17 mouse cellular contexts compared by ENCODE assay signal in the genomic region with DNA sequence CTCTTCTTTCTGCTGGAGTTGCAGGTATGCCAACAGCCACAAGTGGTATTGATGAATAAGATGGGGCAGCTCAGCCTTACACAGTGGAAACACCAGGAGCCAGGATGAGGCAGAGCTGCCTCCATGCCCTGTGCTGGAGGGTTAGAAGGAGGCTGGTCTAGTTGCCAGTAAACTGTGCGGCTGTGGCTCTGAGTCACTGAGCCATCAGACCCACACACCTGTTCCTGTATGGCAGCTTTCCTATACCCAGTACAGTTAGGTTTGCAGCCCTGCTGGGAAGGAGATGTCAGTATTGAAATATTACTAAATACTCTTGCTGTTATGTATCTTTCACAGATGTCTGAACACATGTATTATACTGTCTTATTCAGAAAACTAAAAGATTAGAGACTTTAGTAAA. TPM values are rescaled to one million over a fixed set of nuclear protein-coding genes. Genes with fewer than 3 reads are reported as not detected.
DNase-seq lines count a peak whose midpoint lies in the region; TF ChIP-seq lines count a peak whose summit lies in the region.
"Had no signal": no experiment of that assay in that cellular context is flagged by ENCODE, and none has a peak within 500 bp of the region (broad histone marks: within the 10 kb centered on the region; RNA-seq: fewer than 3 reads in every experiment).

No protein-coding gene starts in this region.

- H3K27ac ChIP-seq in layer of hippocampus, adult 2 months: peak overlapping the region; percentile 21
- H3K27ac ChIP-seq: forebrain, embryonic 10.5 days; heart, embryonic 13.5 days; limb, embryonic 10.5 days; neural tube, embryonic 12.5 days had no signal

- peak; percentile 16 for DNase-seq in cerebellum, adult 9-11 months
- no peak for DNase-seq in cerebellum, postnatal 4 days (ENCODE audit: low spot score in 2 of 2)
- DNase-seq in layer of hippocampus, adult 2 months (ENCODE audit: low spot score in 2 of 2): no peak
- no peak for DNase-seq in layer of hippocampus, postnatal 10 days (ENCODE audit: low spot score in 2 of 2)
- peak; percentile 63 for DNase-seq in brain, adult 2 months (ENCODE audit: low read depth, low spot score)
- DNase-seq in gastrocnemius, postnatal 25 days: peak; percentile 13
- DNase-seq in thymus, postnatal 36 days: no peak
- no peak for DNase-seq in urinary bladder, postnatal 4 days (ENCODE audit: low spot score in 2 of 2)
- DNase-seq: heart, adult 11 months; kidney, postnatal 36 days; layer of hippocampus, adult 9-11 months; lung, embryonic 14.5 days; lung, postnatal 36 days had no signal

- no peak for TF ChIP-seq CTCF in layer of hippocampus, adult 2 months (conservative IDR thresholded peaks at IDR 0.05)

- H3K4me3 ChIP-seq in layer of hippocampus, adult 2 months: no peak overlapping the region
- H3K4me3 ChIP-seq: forebrain, embryonic 10.5 days; heart, embryonic 13.5 days; limb, embryonic 10.5 days; neural tube, embryonic 12.5 days had no signal

RNA-seq across cellular contexts. Expression of a gene that starts 48.1 kb away (rescaled TPM):
- 10 to 100 TPM; 39.4 to 41.3 TPM for total RNA-seq in layer of hippocampus, adult 2 months (2021)
- total RNA-seq in layer of hippocampus, postnatal 10 days (2021): 10 to 100 TPM; 42.6 to 44.1 TPM
- total RNA-seq in gastrocnemius, postnatal 25 days (2021): 1 to 10 TPM; 7.0 to 7.6 TPM

Comparison
In these comparisons a context has a peak if more than half of its experiments do, and no peak if none do; other contexts are left out.
1. DNase-seq: peak in cerebellum, adult 9-11 months (single experiment), brain, adult 2 months (single experiment) and gastrocnemius, postnatal 25 days (single experiment); none in cerebellum, postnatal 4 days (0 of 2), layer of hippocampus, adult 2 months (0 of 2), layer of hippocampus, postnatal 10 days (0 of 2), thymus, postnatal 36 days (0 of 2) and urinary bladder, postnatal 4 days (0 of 2).
2. RNA of a gene that starts 48.1 kb away (total RNA-seq): 42.6 to 44.1 TPM in layer of hippocampus, postnatal 10 days and 39.4 to 41.3 TPM in layer of hippocampus, adult 2 months; 7.0 to 7.6 TPM in gastrocnemius, postnatal 25 days; every median in the first group is over 4 times any median in the second.